Mouse (Mus musculus) testis, adult 2 months (tissue): ENCODE results near the gene Il6st.

Experiments
- CTCF ChIP-seq: fragments of 200-500 bp; IDR thresholded peaks from 2 replicates; pipeline ENCODE4 v1.5.1; 2012; ENCODE audit warnings: low read depth, mild to moderate bottlenecking, inconsistent platforms, low read length, moderate library complexity; ENCODE audit not compliant: control insufficient read depth, insufficient read depth, insufficient replicate concordance
- POLR2A ChIP-seq: fragments of 200-500 bp; IDR thresholded peaks from 2 replicates; pipeline ENCODE4 v1.6.1; 2012; ENCODE audit warnings: low read depth, mild to moderate bottlenecking, inconsistent platforms, low read length, moderate library complexity; ENCODE audit not compliant: control insufficient read depth

DNA sequence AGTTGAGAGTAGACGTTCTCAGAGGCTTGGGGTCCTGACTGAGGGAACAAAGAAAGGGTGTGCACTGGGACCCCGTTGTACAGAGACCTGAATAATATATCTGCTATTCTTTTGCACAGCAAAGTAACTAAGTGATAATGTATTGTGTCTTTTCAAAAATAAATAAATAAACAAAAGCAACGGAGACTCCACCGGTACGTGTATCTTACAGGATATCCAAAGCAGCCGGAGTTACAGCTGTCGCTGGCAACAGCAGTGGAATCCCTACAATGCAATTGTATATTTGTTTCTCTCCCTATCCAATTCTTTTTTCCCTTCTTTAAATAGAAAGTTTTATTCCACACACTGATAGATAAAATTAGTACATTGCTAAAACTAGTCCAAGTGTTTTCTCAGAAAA, 15.2 kb downstream of the Il6st start:
- no peak for TF ChIP-seq CTCF
- no peak for TF ChIP-seq POLR2A
